Mouse (Mus musculus) midbrain, embryonic 10.5 days (tissue): ENCODE measurements at regions not wholly inside any gene's neighbourhood (a gene's known extent, or its start where the extent isn't known, plus 50 kb on each side); places are given as distances from the start of the nearest gene placed in this dataset.

ENCODE experiments used
- DNase-seq: peaks from one replicate; pipeline ENCODE4 v3.0.0-alpha.2; 2017; ENCODE audit warnings: low spot score
- H3K27ac ChIP-seq: fragments of 300-500 bp; sonication (generic); replicated peaks from 2 replicates; pipeline ENCODE4 v1.5.1; 2016; ENCODE audit warnings: mild to moderate bottlenecking
- H3K27me3 ChIP-seq: fragments of 300-500 bp; sonication (generic); 2 replicates; pipeline ENCODE4 v1.6.1; 2016; ENCODE audit warnings: low read depth, mild to moderate bottlenecking; ENCODE audit not compliant: poor library complexity, severe bottlenecking
- H3K36me3 ChIP-seq: fragments of 300-500 bp; sonication (generic); 2 replicates; pipeline ENCODE4 v1.6.1; 2016; ENCODE audit warnings: mild to moderate bottlenecking, moderate library complexity
- H3K4me1 ChIP-seq: fragments of 300-500 bp; sonication (generic); 2 replicates; pipeline ENCODE4 v1.6.1; 2016
- H3K4me3 ChIP-seq: fragments of 300-500 bp; sonication (generic); 2 replicates; pipeline ENCODE4 v1.5.1; 2016; ENCODE audit warnings: mild to moderate bottlenecking, moderate library complexity
- H3K9me3 ChIP-seq: fragments of 300-500 bp; sonication (generic); replicated peaks from 2 replicates; pipeline ENCODE4 v1.6.1; 2016; ENCODE audit warnings: mild to moderate bottlenecking
- WGBS: fragments of 180-500 bp; shearing (Covaris S2); methylation state at CpG from one replicate; pipeline ENCODE4 v1.1.7; 2016; 5-methylcytosine and 5-hydroxymethylcytosine counted together

- 92% methylated on average over 5 of the region's 5 CpGs for WGBS
- H3K4me1 ChIP-seq = no peaks in the 10 kb centered on the region
These were observed 62.2 kb upstream of the Zfp831 start for GRCm38 (mm10) chr2:174580906-174581703.

GRCm38 (mm10) chr2:174584272-174584671 lies 59.1 kb upstream of the Zfp831 start:
- no peaks in the 10 kb centered on the region for H3K36me3 ChIP-seq
- H3K9me3 ChIP-seq = no peaks in the 10 kb centered on the region
- no peak for DNase-seq
- WGBS = 90% methylated on average over 2 of the region's 2 CpGs
- no peak overlapping the region for H3K4me3 ChIP-seq
- no peaks in the 10 kb centered on the region for H3K4me1 ChIP-seq
- H3K27me3 ChIP-seq = no peaks in the 10 kb centered on the region
- no peak overlapping the region for H3K27ac ChIP-seq

More at GRCm38 (mm10) chr2:174580906-174581703, 62.2 kb upstream of the Zfp831 start:
- no peaks in the 10 kb centered on the region for H3K27me3 ChIP-seq
- no peak overlapping the region for H3K4me3 ChIP-seq
- H3K36me3 ChIP-seq = no peaks in the 10 kb centered on the region
- H3K27ac ChIP-seq = no peak overlapping the region
- no peak for DNase-seq
- H3K9me3 ChIP-seq = no peaks in the 10 kb centered on the region
